In genomic region chr6:91301839-91302238, GRCm38 (mm10) we compare ENCODE assay signal across 11 mouse cellular contexts.
DNase-seq lines count a peak whose midpoint lies in the region; ATAC-seq and TF ChIP-seq lines count a peak whose summit lies in the region.
"Had no signal": no experiment of that assay in that cellular context is flagged by ENCODE, and none has a peak within 500 bp of the region (broad histone marks: within the 10 kb centered on the region; RNA-seq: fewer than 3 reads in every experiment).

No protein-coding gene starts in this region.

- no peaks in the 10 kb centered on the region for H3K9me3 ChIP-seq in neural tube, embryonic 12.5 days
- H3K9me3 ChIP-seq in kidney, embryonic 15.5 days (replicated peaks) = no peaks in the 10 kb centered on the region
- H3K9me3 ChIP-seq: limb, embryonic 12.5 days had no signal

- no peak for TF ChIP-seq POLR2A in heart, adult 2 months (IDR thresholded peaks at IDR 0.05; ENCODE audit: insufficient read depth, low read depth, low read length)

- peak overlapping the region; percentile 27; the same call in 1 of the 2 replicates for H3K4me2 ChIP-seq in neural tube, embryonic 12.5 days (replicated peaks)
- H3K4me2 ChIP-seq in kidney, embryonic 15.5 days = no peak overlapping the region
- H3K4me2 ChIP-seq: limb, embryonic 12.5 days had no signal

- H3K4me1 ChIP-seq in neural tube, embryonic 12.5 days = peaks cover 45% of the 10 kb centered on the region
- H3K4me1 ChIP-seq in heart, adult 2 months (ENCODE audit: control insufficient read depth, insufficient read depth, low read length) = no peaks in the 10 kb centered on the region
- no peaks in the 10 kb centered on the region for H3K4me1 ChIP-seq in kidney, embryonic 15.5 days

- H3K9ac ChIP-seq in neural tube, embryonic 12.5 days = no peak overlapping the region
- H3K9ac ChIP-seq in heart, adult 2 months (ENCODE audit: low read depth, low read length) = no peak overlapping the region
- no peak overlapping the region for H3K9ac ChIP-seq in kidney, embryonic 15.5 days
- H3K9ac ChIP-seq: limb, embryonic 12.5 days had no signal

- ATAC-seq in neural tube, embryonic 12.5 days (ENCODE audit: low FRiP score, low read depth) = peak; percentile 88
- no peak for ATAC-seq in activated CD4-positive, CD25-positive, alpha-beta regulatory T cell, adult 4 months
- no peak for ATAC-seq in kidney, embryonic 15.5 days (replicated peaks; ENCODE audit: low FRiP score)
- ATAC-seq: Patski had no signal

- no peak for TF ChIP-seq CTCF in heart, adult 2 months (IDR thresholded peaks at IDR 0.05)

- no peak for TF ChIP-seq EP300 in heart, adult 2 months (IDR thresholded peaks at IDR 0.05; ENCODE audit: insufficient read depth, low read depth, low read length)

- no peaks in the 10 kb centered on the region for H3K27me3 ChIP-seq in neural tube, embryonic 12.5 days (replicated peaks)
- H3K27me3 ChIP-seq in heart, adult 2 months (ENCODE audit: control insufficient read depth, insufficient read depth, low read length) = no peaks in the 10 kb centered on the region
- peaks cover 17% of the 10 kb centered on the region; the same call in 1 of the 2 replicates for H3K27me3 ChIP-seq in kidney, embryonic 15.5 days
- H3K27me3 ChIP-seq: Patski had no signal

- WGBS in neural tube, embryonic 12.5 days = 13% methylated on average over 1 of the region's 1 CpGs
- WGBS in heart, adult 2 months = 59% methylated on average over 1 of the region's 1 CpGs
- WGBS in kidney, embryonic 15.5 days = 46% methylated on average over 1 of the region's 1 CpGs

- H3K4me3 ChIP-seq in neural tube, embryonic 12.5 days = no peak overlapping the region
- no peak overlapping the region for H3K4me3 ChIP-seq in heart, adult 2 months
- H3K4me3 ChIP-seq in kidney, embryonic 15.5 days (replicated peaks) = no peak overlapping the region
- H3K4me3 ChIP-seq: erythroblast, embryonic 14.5 days; limb, embryonic 12.5 days had no signal

- peak; percentile 76 for DNase-seq in embryo, embryonic 11 days
- peak; percentile 66 to 83 for DNase-seq in frontal cortex, postnatal 14 days (ENCODE audit: low spot score in 2 of 2)
- peak; percentile 79 to 94 for DNase-seq in left cerebral cortex, postnatal 14 days (ENCODE audit: low spot score in 2 of 2)
- no peak for DNase-seq in gastrocnemius, postnatal 36 days
- no peak for DNase-seq in heart, adult 2 months

- intact Hi-C loops in left cerebral cortex, postnatal 14 days (cut with DNase I) = loop anchor here (5.0 kb wide), 1 partner anchor 45 kb away; no protein-coding TSS in a partner anchor
- intact Hi-C loops in gastrocnemius, postnatal 36 days (cut with DNase I) = no loop called here
- intact Hi-C loops in heart, adult 2 months (cut with DNase I) = no loop called here

- H3K27ac ChIP-seq in neural tube, embryonic 12.5 days = peak overlapping the region; percentile 82
- H3K27ac ChIP-seq in heart, adult 2 months = no peak overlapping the region
- H3K27ac ChIP-seq in kidney, embryonic 15.5 days = no peak overlapping the region
- H3K27ac ChIP-seq: limb, embryonic 12.5 days had no signal

- H3K79me2 ChIP-seq in heart, adult 2 months (replicated peaks; ENCODE audit: control insufficient read depth, insufficient read depth, low read length) = no peaks in the 10 kb centered on the region

- H3K36me3 ChIP-seq in neural tube, embryonic 12.5 days = no peaks in the 10 kb centered on the region
- H3K36me3 ChIP-seq in heart, adult 2 months (ENCODE audit: control insufficient read depth, insufficient read depth, low read length) = no peaks in the 10 kb centered on the region
- H3K36me3 ChIP-seq in kidney, embryonic 15.5 days = no peaks in the 10 kb centered on the region
- H3K36me3 ChIP-seq: limb, embryonic 12.5 days had no signal

Comparison
In these comparisons a context has a peak if more than half of its experiments do, and no peak if none do; other contexts are left out.
1. DNase-seq: peak in embryo, embryonic 11 days (single experiment), frontal cortex, postnatal 14 days (2 of 2) and left cerebral cortex, postnatal 14 days (2 of 2); none in gastrocnemius, postnatal 36 days (0 of 2) and heart, adult 2 months (0 of 2).